Comparison of ENCODE assay signal across 15 mouse cellular contexts in the genomic region with DNA sequence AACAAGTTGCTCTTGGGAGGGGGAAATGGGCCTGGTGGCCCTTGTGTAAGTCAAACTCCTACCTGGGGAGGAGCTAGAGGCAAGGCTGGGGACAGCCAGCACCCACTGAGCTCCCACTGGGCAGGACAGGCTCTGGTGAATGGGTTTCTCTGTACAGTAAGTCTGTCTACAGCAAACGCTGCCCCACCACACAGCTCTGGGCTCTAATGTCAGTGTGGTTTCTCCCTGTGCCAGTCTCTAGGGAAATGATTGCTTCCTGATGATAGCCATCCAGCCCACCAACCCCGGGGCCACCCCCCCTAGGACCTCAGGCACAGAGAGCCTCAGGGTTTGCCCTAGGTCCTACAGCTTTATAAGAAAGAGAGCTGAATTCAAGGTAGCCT. TPM values are rescaled to one million over a fixed set of nuclear protein-coding genes. Genes with fewer than 3 reads are reported as not detected.
DNase-seq lines count a peak whose midpoint lies in the region; ATAC-seq and TF ChIP-seq lines count a peak whose summit lies in the region.
"Had no signal": no experiment of that assay in that cellular context is flagged by ENCODE, and none has a peak within 500 bp of the region (broad histone marks: within the 10 kb centered on the region; RNA-seq: fewer than 3 reads in every experiment).

No protein-coding gene starts in this region.

- WGBS in spleen, adult 2 months = 16% methylated on average over 2 of the region's 2 CpGs
- 36% methylated on average over 2 of the region's 2 CpGs for WGBS in midbrain, embryonic 13.5 days

- no peaks in the 10 kb centered on the region for H3K9me3 ChIP-seq in midbrain, embryonic 13.5 days

- H3K4me1 ChIP-seq in spleen, adult 2 months (ENCODE audit: control insufficient read depth, insufficient read depth, insufficient read length) = peaks cover 20% of the 10 kb centered on the region; the same call in 1 of the 2 replicates
- H3K4me1 ChIP-seq in midbrain, embryonic 13.5 days (replicated peaks) = peaks cover 65% of the 10 kb centered on the region

- TF ChIP-seq CTCF in spleen, adult 2 months (IDR thresholded peaks at IDR 0.05; ENCODE audit: extremely low read depth, insufficient read depth, insufficient read length, insufficient replicate concordance) = no peak

- DNase-seq in spleen, adult 2 months (ENCODE audit: low read depth in 1 of 2, low spot score in 2 of 2) = no peak
- no peak for DNase-seq in spleen, adult 12 weeks (ENCODE audit: low spot score)
- no peak for DNase-seq in heart, adult 18-20 months
- no peak for DNase-seq in layer of hippocampus, adult 9-10 months (ENCODE audit: low spot score)
- DNase-seq in thymus, postnatal 4 days = no peak
- DNase-seq: adrenal gland, postnatal 25 days; cerebellum, adult 9-11 months; gastrocnemius, postnatal 36 days; heart, postnatal 36 days; kidney, adult 9 months; lung, postnatal 14 days had no signal

- ATAC-seq in hematopoietic stem cell, adult 5-6 weeks (replicated peaks in 1 of 2; ENCODE audit: insufficient read depth in 1 of 2, low FRiP score in 2 of 2, low TSS enrichment in 1 of 2, low read depth in 1 of 2, poor library complexity in 2 of 2, severe bottlenecking in 2 of 2) = peak; percentile 59 to 80
- ATAC-seq in midbrain, embryonic 13.5 days = no peak

- H3K9ac ChIP-seq in midbrain, embryonic 13.5 days (replicated peaks) = peak overlapping the region; percentile 36; the same call in 1 of the 2 replicates

- no peak for TF ChIP-seq POLR2A in spleen, adult 2 months (IDR thresholded peaks at IDR 0.05; ENCODE audit: low read depth, low read length)

- H3K27ac ChIP-seq in spleen, adult 2 months (ENCODE audit: insufficient read depth, low read length) = peak overlapping the region; percentile 12; the same call in 1 of the 2 replicates
- H3K27ac ChIP-seq in midbrain, embryonic 13.5 days = peak overlapping the region; percentile 88; the same call in 1 of the 2 replicates

- no peaks in the 10 kb centered on the region for H3K27me3 ChIP-seq in spleen, adult 2 months (ENCODE audit: control insufficient read depth, insufficient read depth, low read length)
- H3K27me3 ChIP-seq in midbrain, embryonic 13.5 days = no peaks in the 10 kb centered on the region

- no peak overlapping the region for H3K4me3 ChIP-seq in spleen, adult 2 months (ENCODE audit: extremely low read depth, insufficient read depth, insufficient read length)
- no peak overlapping the region for H3K4me3 ChIP-seq in midbrain, embryonic 13.5 days (replicated peaks)

- no peak overlapping the region for H3K4me2 ChIP-seq in midbrain, embryonic 13.5 days (replicated peaks)

- no peaks in the 10 kb centered on the region for H3K36me3 ChIP-seq in spleen, adult 2 months (ENCODE audit: control insufficient read depth, insufficient read depth, low read length)
- peaks cover 3% of the 10 kb centered on the region; the same call in 1 of the 2 replicates for H3K36me3 ChIP-seq in midbrain, embryonic 13.5 days

RNA-seq across cellular contexts. Expression of gene Qrfp, which starts 1.0 kb away (rescaled TPM):
- polyA plus RNA-seq in spleen, adult 2 months (2012; rRNA removed) = 0.93 and 1.1 TPM in 2 replicates
- not detected in 2 replicates for total RNA-seq in hematopoietic stem cell, adult 5-6 weeks (2017)
- polyA plus RNA-seq in midbrain, embryonic 13.5 days (2015; fragmentation: Nextera tagmentation; extraction: Ambion mirVana) = 0.06 and 0.12 TPM in 2 replicates
- total RNA-seq in heart, adult 18-20 months (2021) = under 1 TPM in 1 of 2 experiments, not detected in 1; 0.10 TPM
- total RNA-seq: adrenal gland, postnatal 25 days; gastrocnemius, postnatal 36 days; heart, postnatal 36 days; left cerebral cortex, adult 18-20 months had no signal
- polyA plus RNA-seq: heart, embryonic 11.5 days had no signal

RNA-seq across cellular contexts. Expression of gene Fibcd1, which starts 36.5 kb away (rescaled TPM):
- 0.16 and 0.20 TPM in 2 replicates for polyA plus RNA-seq in spleen, adult 2 months (2012; rRNA removed)
- total RNA-seq in hematopoietic stem cell, adult 5-6 weeks (2017) = not detected in 2 replicates
- 8.4 and 11.2 TPM in 2 replicates for polyA plus RNA-seq in midbrain, embryonic 13.5 days (2015; fragmentation: Nextera tagmentation; extraction: Ambion mirVana)
- not detected for total RNA-seq in heart, adult 18-20 months (2021)
- total RNA-seq: gastrocnemius, postnatal 36 days; heart, postnatal 36 days had no signal
- polyA plus RNA-seq: heart, embryonic 11.5 days had no signal
